Mouse (Mus musculus) layer of hippocampus, postnatal 25 days (tissue): ENCODE measurements around the gene Cldn19. TPM values are rescaled to one million over a fixed set of nuclear protein-coding genes. Genes with fewer than 3 reads are reported as not detected.

Experiments
- DNase-seq, 2 experiments: peaks; one replicate each; pipeline ENCODE4 v3.0.0; 2022; ENCODE audit warnings: mixed read lengths in 2 of 2, low spot score in 1 of 2; ENCODE audit errors: extremely low spot score in 1 of 2
- total RNA-seq, 2 experiments: library from RNA; stranded (reverse); gene quantifications; 2 replicates each; pipeline ENCODE4 v1.2.3; 2021

Gene Cldn19
- under 1 TPM; 0.32 to 0.33 TPM for total RNA-seq

DNA sequence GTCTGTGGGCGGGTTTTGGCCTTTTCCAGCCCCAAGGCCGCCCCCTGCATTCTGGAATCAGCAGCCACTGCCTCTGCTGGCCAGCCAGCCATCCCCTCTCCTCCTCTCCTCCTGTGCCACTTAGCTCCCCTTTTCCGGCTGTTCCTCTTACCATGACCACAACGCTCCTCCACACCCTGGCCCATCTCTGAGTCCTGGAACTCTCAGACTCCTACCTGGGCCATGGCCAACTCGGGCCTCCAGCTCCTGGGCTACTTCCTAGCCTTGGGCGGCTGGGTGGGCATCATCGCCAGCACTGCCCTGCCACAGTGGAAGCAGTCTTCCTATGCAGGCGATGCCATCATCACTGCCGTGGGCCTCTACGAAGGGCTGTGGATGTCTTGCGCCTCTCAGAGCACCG, at the start of gene Cldn19:
Gene Cldn19, plus strand, starts transcription at position 64 of the 400 bp plus-strand sequence.
- DNase-seq = no peak

- no peak for DNase-seq
Observed at GRCm38 (mm10) chr4:119216667-119217066, 38.5 kb upstream of the Cldn19 start.

- DNase-seq = no peak
Observed at GRCm38 (mm10) chr4:119218169-119218568, 37.0 kb upstream of the Cldn19 start, which contains the start of gene Tmem269. TSS of gene Tmem269 (minus strand) at chr4:119218217.

DNA sequence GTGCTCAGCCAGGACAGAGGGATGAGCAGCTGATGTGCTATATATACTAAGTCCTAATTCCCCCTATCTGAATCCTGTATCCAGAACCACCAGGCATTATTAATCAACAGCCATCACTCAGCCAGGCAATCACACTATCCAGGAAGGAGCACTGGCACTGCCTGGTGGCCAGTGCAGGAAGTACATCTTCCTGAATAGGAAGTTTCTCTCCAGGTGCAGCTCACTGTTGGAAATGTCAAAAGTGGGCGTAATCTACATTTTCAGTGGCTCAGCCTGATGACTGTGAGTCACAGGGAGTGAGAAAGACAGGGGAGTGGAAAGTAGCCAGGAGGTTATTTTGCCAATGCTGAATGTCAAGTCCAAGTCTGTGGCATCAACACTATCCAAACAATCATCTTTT, 31.5 kb upstream of the Cldn19 start:
- DNase-seq = no peak

DNA sequence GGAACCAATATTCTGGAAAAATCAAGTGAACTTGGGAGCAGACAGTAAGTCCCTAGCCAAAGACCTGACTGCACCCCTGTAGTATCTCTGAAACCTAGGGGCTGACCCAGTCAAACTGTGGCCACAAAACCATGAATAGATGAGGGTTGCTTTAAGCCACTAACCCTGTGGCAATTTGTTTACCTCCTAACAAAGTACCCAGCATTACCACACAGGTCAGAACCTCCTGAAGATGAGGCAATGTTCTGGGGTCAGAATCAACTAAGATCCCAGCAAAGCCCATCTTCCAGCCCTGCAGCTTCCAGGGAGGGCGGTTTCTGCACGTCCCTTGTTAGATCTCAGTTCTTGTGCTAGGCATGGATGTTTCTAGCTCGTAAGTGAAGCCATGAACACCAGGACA, 30.7 kb upstream of the Cldn19 start:
- no peak for DNase-seq

DNA sequence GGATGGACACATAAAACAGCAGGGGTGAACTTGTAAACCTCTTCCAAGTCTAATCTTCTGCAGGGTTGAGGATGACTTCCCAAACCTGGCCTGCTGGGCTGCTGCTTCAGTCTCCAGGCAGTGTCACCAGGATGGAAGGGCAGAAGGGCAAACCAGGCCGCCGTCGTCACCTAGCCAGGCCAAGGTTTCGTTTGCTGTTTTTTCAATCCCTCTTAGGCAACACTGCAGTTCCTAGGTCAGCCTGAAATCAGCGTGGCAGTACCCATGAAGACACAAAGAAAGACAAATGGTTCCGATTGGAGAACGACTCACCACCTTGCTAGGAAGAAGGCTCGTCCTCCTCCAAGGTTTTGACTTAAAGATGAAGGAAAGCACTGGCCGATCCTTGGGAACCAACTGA, 29.5 kb upstream of the Cldn19 start:
- DNase-seq = no peak

DNA sequence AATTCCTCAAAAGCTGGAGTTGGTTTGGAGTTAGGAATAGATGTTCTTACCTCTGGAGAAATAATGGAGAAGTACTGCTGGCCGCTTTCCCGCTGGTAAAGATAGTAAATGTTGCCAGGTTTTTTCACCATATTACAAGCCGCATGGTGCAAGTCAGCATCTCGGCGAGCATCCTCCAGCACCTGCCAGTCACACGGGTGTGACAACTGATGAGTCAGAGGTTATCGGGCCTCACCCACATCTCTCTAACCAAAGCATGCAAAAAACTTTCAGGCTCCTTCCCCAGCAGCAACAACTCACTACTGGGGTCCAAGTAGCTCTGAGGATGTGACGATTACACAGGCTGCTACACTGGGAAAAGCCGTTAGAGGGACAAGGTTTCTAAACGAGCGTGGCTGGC, 28.5 kb upstream of the Cldn19 start:
- no peak for DNase-seq

DNA sequence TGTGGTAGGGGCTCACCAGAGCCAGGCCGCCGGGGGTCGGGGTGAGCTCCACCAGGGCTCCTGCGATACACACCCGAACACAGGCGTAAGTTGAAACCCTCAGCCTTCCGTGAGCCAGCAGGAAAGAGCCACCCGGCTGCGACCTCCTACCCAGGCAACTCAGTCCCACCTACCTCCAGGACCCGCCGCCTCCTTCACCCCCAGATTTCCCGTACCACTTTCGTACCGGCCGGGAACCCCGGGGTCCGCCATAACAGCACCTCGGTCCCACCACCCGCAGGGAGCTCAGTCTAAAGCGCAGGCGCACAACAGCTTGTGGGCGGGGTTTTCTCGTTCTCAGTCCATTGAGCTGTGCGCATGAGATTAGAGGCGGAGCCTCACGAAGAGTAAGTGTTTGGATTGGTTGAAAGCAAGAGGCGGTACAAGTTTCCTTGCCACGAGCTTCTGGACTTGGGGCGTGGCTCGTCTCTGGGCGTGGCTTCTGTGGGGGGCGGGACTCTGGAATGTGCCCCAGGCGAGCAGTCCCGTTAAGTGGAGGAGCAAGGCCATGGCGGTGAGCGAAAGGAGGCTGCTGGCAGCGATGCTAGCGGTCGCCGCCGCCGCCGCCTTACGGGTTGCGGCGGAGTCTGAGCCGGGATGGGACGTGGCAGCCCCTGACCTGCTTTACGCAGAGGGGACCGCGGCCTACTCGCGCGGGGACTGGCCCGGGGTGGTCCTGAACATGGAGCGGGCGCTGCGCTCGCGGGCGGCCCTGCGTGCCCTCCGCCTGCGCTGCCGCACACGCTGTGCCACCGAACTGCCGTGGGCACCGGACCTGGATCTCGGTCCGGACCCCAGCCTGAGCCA, 22.6 kb upstream of the Cldn19 start, which contains the start of the genes AU022252 and P3h1:
Gene AU022252, minus strand, starts transcription at position 303 of the 846 bp plus-strand sequence.
Gene P3h1, plus strand, starts transcription at position 506 of the 846 bp plus-strand sequence.
- DNase-seq = peak; percentile 93 to 96

- peak; percentile 30 to 45 for DNase-seq
Observed at GRCm38 (mm10) chr4:119233256-119233901, 21.8 kb upstream of the Cldn19 start.

- DNase-seq = no peak
Observed at GRCm38 (mm10) chr4:119234348-119234747, 20.9 kb upstream of the Cldn19 start.

DNA sequence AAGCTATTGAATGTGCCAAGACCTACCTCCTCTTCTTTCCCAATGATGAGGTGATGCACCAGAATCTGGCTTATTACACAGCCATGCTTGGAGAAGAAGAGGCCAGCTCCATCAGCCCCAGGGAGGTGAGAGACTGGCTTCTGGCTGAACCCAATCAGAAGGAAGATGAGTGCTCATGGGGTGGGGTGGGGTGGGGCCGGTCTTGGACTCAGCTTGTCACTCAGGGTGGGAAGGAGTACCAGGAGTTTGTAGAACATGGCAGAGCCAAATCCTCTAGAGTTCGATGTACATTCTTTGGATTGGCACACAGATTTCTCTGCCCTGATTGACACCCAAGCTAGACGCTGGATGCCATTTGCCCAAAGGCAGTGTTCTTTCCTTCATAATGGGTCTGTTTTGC, 16.6 kb upstream of the Cldn19 start:
- no peak for DNase-seq

DNA sequence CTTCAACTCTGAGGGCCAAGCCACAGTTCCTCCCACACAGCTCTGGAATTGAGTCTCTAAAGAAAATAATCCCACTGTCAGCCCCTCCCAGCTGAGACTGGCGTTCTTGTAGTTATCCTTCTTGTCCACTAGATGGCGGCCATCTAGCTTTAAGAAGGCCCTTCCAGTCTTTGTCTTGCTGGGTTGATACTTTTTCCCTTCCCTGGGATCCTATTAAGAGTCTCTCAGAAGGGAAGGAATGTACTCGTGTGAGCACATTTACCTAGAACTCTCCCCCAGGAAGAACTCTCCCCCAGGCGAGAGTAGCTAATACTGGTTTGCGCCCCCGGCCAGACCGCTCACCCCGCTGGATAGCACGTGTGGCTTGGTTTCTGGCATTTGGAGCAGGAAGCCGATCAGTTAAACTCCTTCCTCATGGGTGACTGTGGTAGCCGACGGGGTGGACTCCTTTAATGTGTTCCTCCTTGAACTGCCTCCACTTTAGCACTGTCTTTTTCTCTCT, 16.0 kb upstream of the Cldn19 start:
- DNase-seq = peak in 1 of 2 experiments; percentile 29

DNA sequence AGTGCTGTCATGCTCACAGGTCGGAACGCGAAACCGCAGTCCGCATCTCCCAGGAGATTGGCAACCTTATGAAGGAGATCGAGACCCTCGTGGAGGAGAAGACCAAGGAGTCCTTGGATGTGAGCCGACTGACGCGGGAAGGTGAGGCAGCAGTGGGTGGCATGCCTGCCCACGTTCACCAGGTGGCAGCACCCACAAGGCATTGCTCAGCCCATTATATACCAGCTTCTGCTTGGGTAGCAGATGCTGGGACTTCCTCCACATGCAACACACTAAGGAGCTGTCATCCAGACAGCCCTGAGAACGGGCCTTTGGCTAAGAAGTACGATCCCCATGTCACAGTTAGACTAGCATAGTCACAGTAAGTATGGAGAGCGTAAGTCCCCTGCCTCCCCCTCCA, 13.6 kb upstream of the Cldn19 start:
- DNase-seq = peak; percentile 34 to 56

GRCm38 (mm10) chr4:119242571-119242970, 12.6 kb upstream of the Cldn19 start:
- no peak for DNase-seq

DNA sequence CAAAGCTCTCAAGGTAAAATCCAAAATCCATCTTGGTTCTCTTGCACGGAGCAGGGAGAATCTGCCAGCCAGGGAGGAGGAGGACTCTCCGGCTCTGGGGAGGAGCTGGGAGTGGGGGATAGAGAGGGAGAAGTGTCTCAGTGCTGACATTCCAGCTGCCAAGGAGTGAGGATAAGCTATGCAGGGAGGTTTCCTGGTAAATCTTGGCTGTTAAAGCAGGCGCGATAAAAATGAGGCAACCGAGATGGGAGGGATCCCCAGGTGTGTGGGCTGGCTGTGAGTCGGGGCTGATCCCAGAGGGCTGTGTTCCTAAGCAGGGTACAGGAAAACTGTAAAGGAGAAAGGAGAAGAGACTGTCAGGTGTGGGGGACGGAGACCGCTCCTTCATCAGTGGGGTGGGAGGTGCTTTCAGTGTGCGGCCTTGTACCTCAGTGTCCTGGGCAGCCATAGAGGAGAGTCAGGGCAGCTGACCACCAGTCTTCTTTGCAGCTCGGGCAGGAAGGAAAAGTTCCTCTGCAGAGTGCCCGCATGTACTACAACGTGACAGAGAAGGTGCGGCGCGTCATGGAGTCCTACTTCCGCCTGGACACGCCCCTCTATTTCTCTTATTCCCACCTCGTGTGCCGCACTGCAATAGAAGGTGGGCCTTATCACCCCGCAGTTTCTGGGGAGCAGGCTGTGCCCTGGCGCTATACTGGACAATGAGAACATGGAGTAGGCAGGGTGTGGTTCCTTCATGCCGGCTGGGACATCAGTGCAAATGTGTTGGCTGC, 10.6 kb upstream of the Cldn19 start:
- DNase-seq = no peak

DNA sequence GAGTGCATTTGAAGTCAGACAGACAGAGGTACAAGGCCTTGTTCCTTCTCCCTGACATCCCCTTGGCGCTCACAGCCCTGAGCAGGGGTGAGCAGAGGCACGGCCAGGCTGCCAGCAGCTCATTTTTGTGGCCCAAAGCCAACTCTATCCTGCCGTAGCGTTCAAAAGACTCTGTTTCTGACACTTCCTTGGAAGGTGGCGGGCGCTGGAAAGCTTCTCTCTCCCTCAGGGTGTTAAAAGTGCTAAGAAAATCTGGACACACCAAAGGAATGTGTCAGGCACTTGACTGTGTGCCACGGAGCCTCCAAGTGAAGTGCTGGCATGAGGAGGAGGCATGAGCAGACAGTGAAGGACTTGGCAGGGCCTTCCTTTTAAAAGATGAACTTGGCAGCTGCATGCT, 9.7 kb upstream of the Cldn19 start:
- DNase-seq = no peak

GRCm38 (mm10) chr4:119245961-119246360, 9.3 kb upstream of the Cldn19 start:
- no peak for DNase-seq

DNA sequence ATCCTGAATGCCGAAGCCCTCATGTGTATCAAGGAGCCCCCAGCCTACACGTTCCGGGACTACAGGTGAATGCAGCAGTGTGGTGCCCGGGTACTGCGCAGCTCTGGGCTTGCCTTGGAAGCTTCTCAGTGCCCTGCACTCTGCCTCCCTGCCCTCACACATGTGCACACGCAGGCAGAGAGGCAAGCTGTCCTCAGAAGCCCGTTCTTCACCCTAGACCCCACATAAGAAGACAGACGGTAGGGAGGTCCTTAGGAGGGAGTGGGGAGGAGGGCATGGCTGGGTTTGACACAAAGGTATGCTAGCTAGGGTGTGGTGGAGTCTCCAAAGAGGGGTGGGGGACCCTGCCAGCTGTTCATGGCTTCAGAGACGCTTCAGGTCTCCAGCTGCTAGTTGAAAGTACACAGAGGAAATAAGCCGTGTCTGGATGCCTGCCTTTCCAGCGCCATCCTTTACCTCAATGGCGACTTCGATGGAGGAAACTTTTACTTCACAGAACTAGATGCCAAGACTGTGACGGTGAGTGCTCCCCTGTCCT, 8.5 kb upstream of the Cldn19 start:
- DNase-seq = no peak

DNA sequence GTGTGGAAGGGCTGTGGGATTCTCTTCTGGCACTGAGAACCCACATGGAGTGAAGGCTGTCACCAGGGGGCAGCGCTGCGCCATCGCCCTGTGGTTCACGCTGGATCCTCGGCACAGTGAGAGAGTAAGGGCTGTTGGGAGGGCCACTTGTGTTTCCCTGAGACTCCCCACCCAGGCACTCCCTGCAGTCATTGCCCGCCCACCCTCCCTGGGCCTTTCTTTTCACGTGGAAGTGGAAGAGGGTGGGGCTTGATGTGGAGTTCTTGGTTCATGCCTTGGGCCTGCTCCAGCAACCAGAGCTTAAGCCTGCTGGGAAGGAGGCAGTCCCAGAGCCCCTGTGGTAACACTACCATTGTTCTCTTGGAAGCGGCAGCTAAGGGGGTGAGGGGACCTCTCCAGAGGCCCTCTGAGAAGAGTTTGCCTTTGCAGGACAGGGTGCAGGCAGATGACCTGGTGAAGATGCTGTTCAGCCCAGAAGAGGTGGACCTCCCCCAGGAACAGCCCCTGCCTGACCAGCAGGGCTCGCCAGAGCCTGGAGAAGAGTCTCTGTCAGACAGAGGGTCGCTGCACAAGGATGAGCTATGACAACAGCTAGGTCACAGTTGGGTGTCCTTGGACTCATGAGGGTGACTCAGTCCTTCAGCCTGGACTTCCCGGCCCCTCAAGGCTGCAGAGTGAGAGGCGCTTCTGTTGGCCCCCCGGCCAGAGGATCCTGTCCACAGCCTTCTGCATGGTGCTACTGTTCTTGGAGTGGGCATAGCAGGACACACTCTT, 7.6 kb upstream of the Cldn19 start:
- DNase-seq = peak; percentile 60 to 76
